Mouse (Mus musculus) adrenal gland, adult 8-10 months (tissue): ENCODE results near the gene Slc22a14. TPM values are rescaled to one million over a fixed set of nuclear protein-coding genes. Genes with fewer than 3 reads are reported as not detected.

ENCODE experiments used
- DNase-seq: peaks from one replicate; pipeline ENCODE4 v3.0.0; 2022
- total RNA-seq, 4 experiments: library from RNA; stranded (reverse); gene quantifications; 2 replicates each; pipeline ENCODE4 v1.2.4; 2022

Gene Slc22a14
- total RNA-seq, 4 experiments from 2014 or later = not detected

- DNase-seq = no peak
Observed at GRCm38 (mm10) chr9:119199151-119199861, 166.0 kb downstream of the Slc22a14 start.

GRCm38 (mm10) chr9:119192202-119192990 lies 173.0 kb downstream of the Slc22a14 start:
- DNase-seq = no peak

GRCm38 (mm10) chr9:119181241-119181728 lies 184.1 kb downstream of the Slc22a14 start:
- no peak for DNase-seq

GRCm38 (mm10) chr9:119179292-119179691 lies 186.1 kb downstream of the Slc22a14 start:
- no peak for DNase-seq

- no peak for DNase-seq
Observed at GRCm38 (mm10) chr9:119167608-119168007, 197.7 kb downstream of the Slc22a14 start.

GRCm38 (mm10) chr9:119165548-119165947 lies 199.8 kb downstream of the Slc22a14 start:
- DNase-seq = no peak

- DNase-seq = no peak
Observed at GRCm38 (mm10) chr9:119164743-119165142, 200.6 kb downstream of the Slc22a14 start.

- DNase-seq = no peak
Observed at GRCm38 (mm10) chr9:119160689-119161088, 204.7 kb downstream of the Slc22a14 start.

- no peak for DNase-seq
Observed at GRCm38 (mm10) chr9:119158861-119159260, 206.5 kb downstream of the Slc22a14 start, which contains the start of gene Gm47289. Gm47289 (plus strand) TSS chr9:119159161.

GRCm38 (mm10) chr9:119156278-119157201 lies 208.8 kb downstream of the Slc22a14 start, which contains the start of gene Acaa1b:
Acaa1b (minus strand) TSS chr9:119157093.
- DNase-seq = peak; percentile 55

GRCm38 (mm10) chr9:119155826-119156225 lies 209.5 kb downstream of the Slc22a14 start:
- DNase-seq = no peak

GRCm38 (mm10) chr9:119155416-119155815 lies 209.9 kb downstream of the Slc22a14 start:
- DNase-seq = no peak

- DNase-seq = no peak
Observed at GRCm38 (mm10) chr9:119151751-119152150, 213.6 kb downstream of the Slc22a14 start.

- no peak for DNase-seq
Observed at GRCm38 (mm10) chr9:119149601-119150000, 215.8 kb downstream of the Slc22a14 start.

- DNase-seq = no peak
Observed at GRCm38 (mm10) chr9:119146098-119146770, 219.1 kb downstream of the Slc22a14 start.

GRCm38 (mm10) chr9:119145638-119146037 lies 219.7 kb downstream of the Slc22a14 start:
- no peak for DNase-seq

- DNase-seq = no peak
Observed at GRCm38 (mm10) chr9:119145137-119145536, 220.2 kb downstream of the Slc22a14 start.

GRCm38 (mm10) chr9:119144696-119145095 lies 220.7 kb downstream of the Slc22a14 start:
- no peak for DNase-seq

- no peak for DNase-seq
Observed at GRCm38 (mm10) chr9:119143372-119143771, 222.0 kb downstream of the Slc22a14 start.

- DNase-seq = peak; percentile 25
Observed at GRCm38 (mm10) chr9:119142066-119142465, 223.3 kb downstream of the Slc22a14 start.

- no peak for DNase-seq
Observed at GRCm38 (mm10) chr9:119138836-119139235, 226.5 kb downstream of the Slc22a14 start.

GRCm38 (mm10) chr9:119130692-119131091 lies 234.7 kb downstream of the Slc22a14 start:
- no peak for DNase-seq
